Mouse (Mus musculus): Measurements from ENCODE around the gene Cxcl17.

- TF ChIP-seq POLR2A (IDR thresholded peaks at IDR 0.05; ENCODE audit: extremely low read depth, insufficient read depth, low read length): no peak
- TF ChIP-seq CTCF (IDR thresholded peaks at IDR 0.05; ENCODE audit: low read depth, low read length): no peak
Measured at GRCm38 (mm10) chr7:25439978-25440815, 27.5 kb upstream of the Cxcl17 start.
